Mouse (Mus musculus) CH12.LX (cell line): ENCODE measurements around the gene Slc25a17.

ENCODE experiments used
- EP300 ChIP-seq: IDR thresholded peaks from 2 replicates; pipeline ENCODE4 v1.6.1; 2011; ENCODE audit warnings: low read length, improper control_type of control experiment
- NRF1 ChIP-seq: IDR thresholded peaks from 2 replicates; pipeline ENCODE4 v1.6.1; 2014; ENCODE audit warnings: low read depth, mild to moderate bottlenecking, inconsistent platforms, low read length, improper control_type of control experiment, moderate library complexity
- ZNF384 ChIP-seq: IDR thresholded peaks from 2 replicates; pipeline ENCODE4 v1.6.1; 2012; ENCODE audit warnings: low read depth, low read length, improper control_type of control experiment, inconsistent platforms

DNA sequence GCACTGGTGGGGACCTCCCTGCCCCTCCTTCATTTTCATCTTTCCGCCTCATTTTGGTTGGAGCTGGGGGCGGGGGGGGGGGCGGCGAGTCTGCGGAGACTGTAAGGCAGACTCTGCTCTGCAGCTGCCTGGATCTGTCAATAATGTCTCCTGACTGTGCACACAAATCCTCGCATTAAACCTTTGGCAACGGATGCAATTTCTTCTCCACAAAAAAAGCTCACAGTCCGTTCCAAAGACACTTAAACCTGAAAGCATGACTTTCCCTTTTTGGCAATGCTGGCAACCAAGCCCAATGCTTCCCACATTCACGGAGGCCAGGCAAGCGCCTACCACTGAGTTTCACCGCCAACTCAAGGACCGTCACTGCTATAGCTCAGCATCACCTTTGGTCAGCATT, 66.2 kb downstream of the Slc25a17 start:
- TF ChIP-seq EP300, result no peak
- TF ChIP-seq NRF1, result no peak
- TF ChIP-seq ZNF384, result no peak
